Mouse (Mus musculus) cerebellum, adult 9-11 months (tissue): ENCODE measurements at regions not wholly inside any gene's neighbourhood (a gene's known extent, or its start where the extent isn't known, plus 50 kb on each side); places are given as distances from the start of the nearest gene placed in this dataset.

Experiments
- DNase-seq: peaks from one replicate; pipeline ENCODE4 v3.0.0; 2022

- no peak for DNase-seq
These were observed 97.9 kb upstream of the Map4k3 start for GRCm38 (mm10) chr17:80825971-80826730.

- no peak for DNase-seq
These were observed 97.2 kb upstream of the Map4k3 start for GRCm38 (mm10) chr17:80825518-80825901.

- DNase-seq: no peak
These were observed 96.7 kb upstream of the Map4k3 start for GRCm38 (mm10) chr17:80824826-80825517.

DNA sequence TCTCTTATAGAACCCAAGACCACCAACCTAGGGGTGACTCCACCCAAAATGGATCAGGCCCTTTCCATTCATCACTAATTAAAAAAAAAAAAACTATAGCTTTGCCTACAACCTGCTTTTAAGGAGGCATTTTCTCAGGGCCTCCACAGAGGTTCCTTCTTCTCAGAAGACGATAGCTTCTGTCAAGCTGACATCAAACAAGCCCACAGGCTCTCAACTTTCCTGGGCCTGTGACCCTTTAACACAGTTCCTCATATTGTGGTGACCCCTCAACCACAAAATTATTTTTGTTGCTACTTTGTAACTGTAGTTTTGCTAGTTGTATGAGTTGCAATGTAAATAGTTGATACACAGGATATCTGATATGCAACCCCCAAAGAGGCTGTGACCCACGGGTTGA lies 96.0 kb upstream of the Map4k3 start:
- DNase-seq: no peak

DNA sequence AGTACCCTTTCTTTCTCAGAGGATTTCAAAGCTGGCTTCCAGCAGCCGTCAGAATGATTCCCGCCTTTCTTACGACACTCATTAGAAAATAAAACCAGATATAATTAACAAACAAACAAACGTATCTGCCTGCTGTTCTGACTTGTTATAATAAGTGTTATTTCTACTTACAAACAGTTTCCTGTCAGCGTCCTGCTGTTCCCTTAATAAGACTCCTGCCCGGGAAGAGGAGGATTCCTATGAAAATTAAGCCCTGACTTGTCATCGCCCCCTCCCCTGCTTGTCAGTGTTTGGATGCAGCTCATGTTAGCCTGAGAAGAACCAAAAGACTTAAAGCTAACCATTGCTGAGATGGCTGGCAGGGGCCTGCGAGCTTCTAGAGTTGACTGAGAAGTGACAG lies 92.6 kb upstream of the Map4k3 start:
- DNase-seq: no peak

- DNase-seq: no peak
These were observed 90.3 kb upstream of the Map4k3 start for GRCm38 (mm10) chr17:80818477-80819028.

GRCm38 (mm10) chr17:80815747-80816146 lies 87.5 kb upstream of the Map4k3 start:
- DNase-seq: no peak

DNA sequence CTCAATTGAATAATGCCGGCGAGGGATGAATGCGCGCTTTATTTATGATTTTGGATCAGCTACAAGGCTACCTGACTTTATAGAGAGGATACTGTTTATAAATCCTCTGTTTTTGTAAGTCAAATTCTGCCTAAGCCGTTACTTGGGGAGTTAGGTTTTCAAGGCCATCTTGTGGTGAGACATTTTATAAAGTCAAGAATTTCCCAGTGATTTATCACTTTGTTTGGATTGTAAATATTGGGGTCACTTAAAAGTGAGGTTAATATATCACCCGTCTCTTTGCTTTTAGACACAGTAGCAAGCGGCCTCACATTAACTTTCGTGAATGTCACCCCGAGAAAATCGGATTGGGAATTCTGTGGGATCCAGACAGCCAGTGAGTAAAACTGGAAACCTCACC lies 84.9 kb upstream of the Map4k3 start:
- no peak for DNase-seq

DNA sequence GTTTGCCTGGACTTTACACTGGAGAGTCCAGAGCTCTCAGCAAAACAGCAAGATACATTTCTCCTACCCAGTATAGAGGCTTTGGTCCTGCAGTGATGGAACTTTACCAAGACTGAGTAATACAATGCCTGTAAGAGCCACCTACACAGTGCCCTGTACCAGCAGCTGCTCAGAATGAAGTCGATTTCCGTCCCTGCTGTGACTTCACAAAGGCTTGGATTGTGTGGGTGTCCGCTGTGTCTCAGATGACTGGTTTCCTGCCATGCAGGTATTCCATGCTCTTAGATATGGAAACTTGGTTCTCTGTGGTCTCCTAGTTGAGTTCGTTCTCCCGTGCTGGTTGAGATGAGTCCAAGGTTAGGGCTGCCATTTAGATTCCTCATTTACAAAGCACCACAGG lies 81.0 kb upstream of the Map4k3 start:
- peak; percentile 86 for DNase-seq

GRCm38 (mm10) chr17:80808069-80808468 lies 79.8 kb upstream of the Map4k3 start:
- no peak for DNase-seq

- DNase-seq: no peak
These were observed 75.2 kb upstream of the Map4k3 start for GRCm38 (mm10) chr17:80803361-80803915.

DNA sequence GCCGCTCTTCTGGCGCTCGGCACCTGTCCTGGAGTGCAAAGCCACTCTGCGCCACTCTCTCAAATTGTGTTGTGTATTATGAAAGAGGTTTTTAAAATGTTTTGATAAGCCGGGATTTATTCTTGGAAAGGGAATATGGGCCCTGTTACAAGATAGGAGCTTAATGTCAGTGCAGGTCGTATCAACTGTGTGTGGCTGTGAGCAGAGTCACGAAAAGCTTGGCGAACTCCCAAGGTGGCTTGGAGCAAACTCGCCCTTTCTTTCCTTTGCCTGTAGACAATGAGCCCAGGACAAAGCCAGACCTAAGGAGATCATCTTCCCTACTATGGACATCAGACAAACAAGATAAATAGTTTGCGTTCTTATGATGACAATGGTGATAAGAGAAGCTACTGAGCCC lies 74.3 kb upstream of the Map4k3 start:
- peak; percentile 66 for DNase-seq

DNA sequence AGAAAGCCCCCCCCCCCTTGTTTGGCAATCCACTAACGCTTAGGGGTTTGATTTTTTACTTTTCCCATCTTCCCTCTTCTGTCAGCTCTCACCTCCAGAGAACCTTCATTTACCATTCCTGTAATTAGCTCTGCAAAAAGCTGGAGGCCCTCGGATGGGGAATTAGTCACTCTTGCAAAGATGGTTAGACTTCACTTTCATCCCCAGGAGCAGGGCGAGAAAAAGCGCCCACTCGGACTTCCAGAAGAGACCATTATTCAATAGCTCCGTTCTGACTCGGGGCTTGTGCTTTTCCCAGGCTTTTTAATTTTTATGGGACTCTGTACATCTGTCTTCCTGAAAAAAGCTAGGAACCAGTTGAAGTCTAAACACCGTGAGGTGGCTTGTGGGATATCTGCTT lies 73.7 kb upstream of the Map4k3 start:
- DNase-seq: peak; percentile 38

DNA sequence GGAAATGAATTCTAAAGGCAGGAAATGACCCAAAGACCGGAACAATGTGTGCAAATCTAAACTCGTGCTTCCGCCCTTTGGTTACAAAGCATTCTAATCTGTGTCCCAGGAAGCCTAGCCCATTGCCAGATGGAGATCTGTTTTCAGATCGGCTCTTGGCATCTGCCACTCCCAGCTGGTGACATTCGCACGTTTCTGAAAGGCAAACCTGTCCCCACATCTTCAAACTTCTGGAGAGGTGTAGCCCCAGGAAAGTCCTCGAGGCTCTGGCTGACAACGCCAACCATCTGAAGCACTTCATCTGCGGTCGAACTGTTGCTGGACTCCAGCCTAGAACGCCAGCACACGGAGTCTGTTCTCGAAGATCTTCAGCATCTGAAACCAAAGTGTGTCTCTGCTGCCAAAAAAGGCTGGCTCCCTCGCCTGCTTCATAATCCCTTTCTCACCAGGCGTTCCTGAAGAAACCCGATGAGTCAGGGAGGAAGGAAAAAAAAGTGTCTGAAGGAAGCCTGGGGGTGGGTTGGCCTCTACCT lies 73.2 kb upstream of the Map4k3 start:
- DNase-seq: peak; percentile 91

DNA sequence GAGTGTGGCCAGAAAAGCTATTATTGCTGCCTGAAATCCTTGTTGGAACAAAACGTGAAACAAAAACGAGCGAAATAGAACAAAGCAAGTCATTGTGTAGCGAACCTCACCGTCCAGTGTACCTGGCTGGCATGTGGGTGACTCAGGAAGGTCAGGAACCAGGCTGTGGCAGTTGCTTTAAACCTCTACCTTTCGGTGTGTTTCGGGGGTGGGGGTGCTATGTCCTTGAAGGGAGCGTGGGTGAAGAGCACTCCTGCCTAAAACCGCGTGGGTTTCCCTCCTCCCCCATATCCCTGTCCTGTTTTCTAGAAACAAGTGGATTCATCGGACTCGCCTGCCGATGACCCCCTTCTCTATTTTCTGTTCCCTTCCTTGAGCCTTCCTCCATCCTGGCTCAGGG lies 72.6 kb upstream of the Map4k3 start:
- DNase-seq: peak; percentile 65

GRCm38 (mm10) chr17:80800454-80800853 lies 72.2 kb upstream of the Map4k3 start:
- DNase-seq: peak; percentile 58

DNA sequence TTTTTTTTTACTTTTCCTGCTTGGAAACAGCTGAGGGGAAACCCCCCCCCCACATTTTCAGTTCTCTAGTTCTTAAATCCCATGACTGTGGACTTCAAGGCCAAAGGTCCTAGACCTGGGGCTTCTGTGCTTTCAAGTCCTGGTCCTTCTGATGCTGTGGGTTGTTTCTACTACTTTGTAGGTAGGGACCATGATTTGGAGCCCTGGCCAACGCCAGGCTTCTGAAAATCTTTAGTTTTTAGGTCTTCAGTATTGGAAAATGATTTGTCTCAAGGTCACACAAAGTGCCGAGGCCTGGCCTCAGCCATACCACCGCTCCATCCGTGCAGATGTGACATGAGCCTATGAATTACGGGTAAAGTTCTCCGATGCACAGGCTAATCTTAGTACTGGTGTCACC lies 70.8 kb upstream of the Map4k3 start:
- no peak for DNase-seq

- no peak for DNase-seq
These were observed 70.1 kb upstream of the Map4k3 start for GRCm38 (mm10) chr17:80798281-80798980.

- DNase-seq: peak; percentile 79
These were observed 68.5 kb upstream of the Map4k3 start for GRCm38 (mm10) chr17:80796790-80797189.

GRCm38 (mm10) chr17:80796386-80796785 lies 68.1 kb upstream of the Map4k3 start:
- DNase-seq: no peak

GRCm38 (mm10) chr17:80795453-80796105 lies 67.3 kb upstream of the Map4k3 start:
- peak; percentile 39 for DNase-seq

DNA sequence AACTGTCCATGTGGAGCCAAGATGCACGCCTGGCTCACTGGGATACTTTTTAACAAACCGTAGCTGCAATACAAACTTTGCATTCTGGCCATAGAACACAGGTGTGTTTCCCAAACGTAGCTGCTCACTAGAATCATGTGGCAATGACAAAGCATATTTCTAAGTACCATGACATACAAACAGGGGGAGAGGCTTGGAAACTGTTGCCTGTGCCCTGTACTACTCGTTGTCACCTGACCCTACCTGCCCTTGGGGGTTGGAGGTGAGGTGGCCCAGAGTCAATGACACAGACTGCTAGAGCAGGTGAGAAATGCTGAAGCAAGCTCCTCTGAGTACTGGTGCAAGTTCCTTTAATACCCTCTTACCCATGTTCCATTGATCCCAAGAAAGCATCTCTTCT lies 64.3 kb upstream of the Map4k3 start:
- no peak for DNase-seq

- DNase-seq: no peak
These were observed 61.4 kb upstream of the Map4k3 start for GRCm38 (mm10) chr17:80789706-80790105.
